Mouse (Mus musculus): ENCODE results near the gene Commd7.

DNA sequence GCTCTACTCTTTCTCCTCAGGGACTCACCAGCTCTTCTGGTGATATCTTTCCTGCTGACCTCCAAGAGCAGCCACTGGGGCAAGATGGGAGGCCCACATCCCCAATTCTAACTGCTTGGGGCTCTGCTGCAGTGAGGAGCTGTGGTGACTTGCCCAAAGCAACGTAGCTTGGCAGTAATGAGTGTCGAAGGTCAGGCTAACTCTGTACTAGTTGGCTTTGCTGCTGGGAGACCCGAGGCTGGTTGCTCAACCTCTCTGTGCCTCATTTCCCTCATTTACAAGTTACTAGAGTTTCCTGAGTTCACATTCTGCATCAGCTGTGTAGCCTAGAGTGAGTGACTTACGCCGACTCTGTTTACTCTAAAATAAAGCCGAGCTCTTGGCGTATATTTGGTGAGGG is 51.2 kb downstream of the Commd7 start:
- TF ChIP-seq GATA1 (IDR thresholded peaks at IDR 0.05; ENCODE audit: borderline replicate concordance, low read length) (no peak), FLI1 (IDR thresholded peaks at IDR 0.05; ENCODE audit: low read length) (no peak)

Measured in megakaryocyte, embryonic 14.5 days (primary cell).